Mouse (Mus musculus) spleen, postnatal 10 days (tissue): ENCODE data around the gene Psmd14.

Source experiments
- DNase-seq, 2 experiments: peaks; one replicate each; pipeline ENCODE4 v3.0.0; 2021 to 2022; ENCODE audit warnings: low spot score in 2 of 2

Gene Psmd14

GRCm38 (mm10) chr2:61711108-61712040 is at the start of gene Psmd14:
Psmd14 (plus strand) TSS chr2:61711694.
- peak; percentile 83 to 90 for DNase-seq

- DNase-seq: no peak
Measured at GRCm38 (mm10) chr2:61662833-61663232, 48.7 kb upstream of the Psmd14 start.

GRCm38 (mm10) chr2:61663573-61664241 is 47.8 kb upstream of the Psmd14 start:
- DNase-seq: no peak

- DNase-seq: no peak
Measured at GRCm38 (mm10) chr2:61667420-61667819, 44.1 kb upstream of the Psmd14 start.

- peak; percentile 44 to 79 for DNase-seq
Measured at GRCm38 (mm10) chr2:61668260-61668659, 43.2 kb upstream of the Psmd14 start.

- no peak for DNase-seq
Measured at GRCm38 (mm10) chr2:61674555-61674954, 36.9 kb upstream of the Psmd14 start.

- no peak for DNase-seq
Measured at GRCm38 (mm10) chr2:61681572-61681971, 29.9 kb upstream of the Psmd14 start.

GRCm38 (mm10) chr2:61686533-61686932 is 25.0 kb upstream of the Psmd14 start:
- DNase-seq: no peak

- DNase-seq: no peak
Measured at GRCm38 (mm10) chr2:61689086-61689485, 22.4 kb upstream of the Psmd14 start.

GRCm38 (mm10) chr2:61709570-61709969 is 1.9 kb upstream of the Psmd14 start:
- no peak for DNase-seq

GRCm38 (mm10) chr2:61712526-61712925 is 1.0 kb downstream of the Psmd14 start:
- peak in 1 of 2 experiments; percentile 32 for DNase-seq

- DNase-seq: no peak
Measured at GRCm38 (mm10) chr2:61722401-61722982, 11.0 kb downstream of the Psmd14 start.

GRCm38 (mm10) chr2:61732802-61733486 is 21.4 kb downstream of the Psmd14 start:
- no peak for DNase-seq

GRCm38 (mm10) chr2:61734175-61734574 is 22.7 kb downstream of the Psmd14 start:
- DNase-seq: no peak

GRCm38 (mm10) chr2:61746051-61746450 is 34.6 kb downstream of the Psmd14 start:
- no peak for DNase-seq

GRCm38 (mm10) chr2:61746580-61746979 is 35.1 kb downstream of the Psmd14 start:
- no peak for DNase-seq

- DNase-seq: no peak
Measured at GRCm38 (mm10) chr2:61747411-61747810, 35.9 kb downstream of the Psmd14 start.

GRCm38 (mm10) chr2:61750702-61751101 is 39.2 kb downstream of the Psmd14 start:
- DNase-seq: no peak

GRCm38 (mm10) chr2:61751286-61751685 is 39.8 kb downstream of the Psmd14 start:
- no peak for DNase-seq

- no peak for DNase-seq
Measured at GRCm38 (mm10) chr2:61752362-61752761, 40.9 kb downstream of the Psmd14 start.

GRCm38 (mm10) chr2:61754989-61755388 is 43.5 kb downstream of the Psmd14 start:
- no peak for DNase-seq
